Mouse (Mus musculus) heart, adult 9 months (tissue): ENCODE measurements at regions not wholly inside any gene's neighbourhood (a gene's known extent, or its start where the extent isn't known, plus 50 kb on each side); places are given as distances from the start of the nearest gene placed in this dataset.

ENCODE experiments used
- DNase-seq, 2 experiments: peaks; one replicate each; pipeline ENCODE4 v3.0.0; 2022; ENCODE audit warnings: low spot score in 2 of 2

DNA sequence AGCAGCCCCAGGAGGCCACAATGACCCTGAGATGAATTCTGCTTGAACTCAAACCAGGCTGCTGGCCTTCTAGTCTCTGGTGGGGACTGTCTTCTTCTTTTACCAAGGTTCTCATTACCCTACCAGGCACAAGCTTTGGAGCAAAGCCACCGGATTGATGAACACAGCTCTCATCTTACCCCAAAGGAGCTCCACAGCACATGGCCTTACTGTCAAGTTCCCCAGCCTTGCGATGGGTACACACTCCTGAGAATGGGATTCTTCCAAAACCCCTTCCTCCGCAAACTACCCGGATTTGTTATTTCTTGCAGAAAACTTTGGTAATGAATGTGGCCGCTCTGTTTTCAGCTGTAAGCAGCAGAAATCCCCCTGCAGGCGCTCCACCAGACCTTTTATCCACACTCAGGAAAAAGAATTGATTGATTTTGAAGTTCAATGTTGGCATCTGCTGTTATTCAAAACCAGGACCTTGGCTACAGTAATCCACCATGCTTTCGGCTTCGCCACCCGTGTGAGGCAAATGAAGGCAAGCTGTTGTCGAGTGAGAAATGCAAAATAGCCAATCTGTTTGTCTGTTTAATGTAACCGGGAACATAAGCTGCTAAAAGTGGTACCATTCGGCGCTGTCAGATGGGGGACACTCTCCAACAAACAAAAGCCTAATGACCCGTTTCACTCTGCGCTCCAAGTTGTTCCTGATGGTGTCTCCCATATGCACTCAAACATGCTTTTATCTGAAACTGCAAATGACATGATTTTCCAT lies 278.9 kb downstream of the Maf start:
- DNase-seq: no peak

DNA sequence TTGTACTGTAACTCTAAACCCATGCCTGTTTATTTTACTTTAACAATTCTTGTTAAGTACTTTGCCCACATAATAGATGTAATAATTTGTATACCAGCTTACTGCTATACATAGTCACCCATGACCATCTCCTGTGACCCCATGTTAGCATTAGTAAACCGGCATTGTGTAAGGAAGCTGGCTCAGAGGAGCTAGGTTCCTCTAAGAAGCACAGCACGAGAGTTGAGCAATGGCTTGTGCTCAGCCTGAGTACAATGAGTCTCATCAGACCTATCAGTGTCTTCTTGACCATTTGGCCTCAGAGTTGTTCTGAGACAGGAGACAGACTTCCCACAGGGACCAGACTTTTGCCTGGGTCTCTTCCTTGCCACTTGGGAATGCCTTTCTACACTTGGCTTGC lies 279.6 kb downstream of the Maf start:
- DNase-seq: no peak

DNA sequence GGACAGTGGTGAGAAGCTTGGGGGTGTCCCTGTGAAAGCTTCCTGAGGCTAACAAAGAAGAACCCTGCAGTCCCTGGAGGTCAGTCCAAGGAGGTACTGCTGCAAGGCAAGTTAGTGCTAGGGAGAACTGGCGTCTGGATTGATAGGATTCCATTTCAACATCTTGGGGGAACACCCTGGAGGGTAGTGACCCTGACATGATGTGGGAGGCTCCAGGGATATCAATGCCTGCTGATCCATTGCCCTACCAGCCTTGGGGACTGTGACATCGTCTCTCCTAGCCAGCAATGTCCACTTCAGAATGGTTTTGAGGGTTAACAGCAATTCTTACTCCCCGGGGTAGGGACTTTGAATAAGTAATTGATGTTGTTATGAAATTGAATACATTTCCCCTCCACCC lies 280.1 kb downstream of the Maf start:
- DNase-seq: no peak

DNA sequence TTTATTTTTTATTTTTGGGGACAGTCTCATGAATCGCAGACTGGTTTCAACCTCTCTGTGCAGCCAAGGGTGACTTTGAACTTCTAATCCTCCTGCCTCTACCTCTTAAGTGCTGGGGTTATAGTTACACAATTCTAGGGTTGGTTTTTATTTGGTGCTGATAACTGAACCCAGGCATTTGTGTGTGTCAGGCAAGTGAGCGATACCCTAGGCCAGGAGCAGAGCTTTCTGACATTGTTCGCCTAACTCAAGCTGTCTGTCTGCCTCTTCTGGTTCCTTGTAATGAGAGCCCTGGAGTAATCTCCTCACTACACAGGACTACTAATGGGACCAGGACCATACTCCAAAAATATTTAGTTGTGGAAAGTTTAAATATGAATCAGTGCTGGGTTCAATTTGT lies 281.1 kb downstream of the Maf start:
- no peak for DNase-seq

DNA sequence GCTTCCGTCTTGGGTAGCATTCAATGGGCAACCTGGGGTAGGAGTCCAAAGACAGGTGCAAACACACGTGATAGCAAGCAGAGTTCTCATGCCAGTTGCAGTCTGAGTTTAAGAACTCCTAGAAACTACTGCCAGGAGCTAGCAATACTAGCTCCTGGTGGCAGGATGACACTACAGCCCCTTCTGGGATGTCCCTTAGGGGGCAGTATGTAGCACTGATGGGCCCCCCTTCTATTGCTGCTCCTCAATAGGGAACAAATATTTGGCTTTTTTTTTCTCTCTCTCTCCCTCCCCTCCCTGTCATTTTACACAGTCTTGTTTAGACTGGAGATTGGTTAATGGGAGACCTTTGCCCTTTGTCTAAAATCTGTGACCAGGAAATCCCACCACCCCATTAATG lies 282.2 kb downstream of the Maf start:
- DNase-seq: no peak

DNA sequence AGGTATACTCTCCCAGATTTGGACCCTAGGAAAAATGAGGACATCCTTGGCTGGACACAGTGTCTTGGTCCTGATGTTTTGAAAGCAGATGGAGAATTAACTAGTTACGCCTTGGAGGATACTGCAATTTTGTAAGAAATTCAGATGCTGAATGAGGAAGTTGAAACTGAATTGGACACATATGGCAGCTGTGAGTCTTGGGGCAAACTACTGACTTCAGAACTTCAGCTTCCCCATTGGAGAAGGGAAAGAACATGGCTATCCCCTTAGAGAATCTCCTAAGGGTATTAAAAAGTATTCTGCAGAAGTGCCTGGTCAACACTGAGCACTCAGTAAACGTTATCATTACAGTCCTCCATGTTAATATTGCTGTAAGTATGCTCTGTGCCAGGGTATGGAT lies 283.9 kb downstream of the Maf start:
- DNase-seq: no peak

DNA sequence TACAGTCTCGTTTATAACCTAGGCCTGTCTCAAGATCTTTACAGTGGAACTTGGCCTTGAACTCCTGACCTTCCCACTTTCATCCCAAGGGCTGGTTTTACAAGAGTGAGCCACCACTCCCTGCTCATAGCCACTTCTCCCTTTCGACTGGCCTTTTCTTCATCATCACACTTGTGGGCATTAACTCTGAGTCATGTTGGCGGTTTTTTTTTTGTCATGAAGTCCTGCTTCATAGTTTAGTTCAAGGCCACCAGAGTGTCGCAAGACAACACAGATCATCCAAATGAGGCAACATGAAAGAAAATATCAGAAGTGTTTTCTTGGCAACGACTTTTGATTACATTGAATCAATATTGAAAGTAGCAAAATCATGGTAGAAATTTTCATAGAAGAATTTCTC lies 284.5 kb downstream of the Maf start:
- no peak for DNase-seq

DNA sequence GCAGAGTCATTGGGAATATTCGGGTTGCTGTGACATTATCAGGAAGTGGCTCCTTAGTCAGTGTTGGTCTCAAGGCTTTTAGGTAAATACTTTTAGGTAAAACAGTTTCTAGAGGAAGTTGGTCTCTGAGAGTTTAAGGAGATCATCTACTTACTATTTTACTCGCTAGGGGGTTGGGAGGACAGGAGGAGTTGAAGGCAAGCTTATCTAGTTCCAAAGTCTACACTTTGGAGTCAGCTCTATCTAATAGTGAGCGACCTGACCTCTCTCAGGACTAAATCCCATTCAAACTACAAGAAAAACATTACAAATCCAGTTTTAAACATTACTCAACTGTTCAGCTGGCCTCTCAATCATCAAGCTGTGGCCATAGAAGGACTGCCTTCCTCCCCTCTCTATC lies 287.1 kb downstream of the Maf start:
- no peak for DNase-seq

DNA sequence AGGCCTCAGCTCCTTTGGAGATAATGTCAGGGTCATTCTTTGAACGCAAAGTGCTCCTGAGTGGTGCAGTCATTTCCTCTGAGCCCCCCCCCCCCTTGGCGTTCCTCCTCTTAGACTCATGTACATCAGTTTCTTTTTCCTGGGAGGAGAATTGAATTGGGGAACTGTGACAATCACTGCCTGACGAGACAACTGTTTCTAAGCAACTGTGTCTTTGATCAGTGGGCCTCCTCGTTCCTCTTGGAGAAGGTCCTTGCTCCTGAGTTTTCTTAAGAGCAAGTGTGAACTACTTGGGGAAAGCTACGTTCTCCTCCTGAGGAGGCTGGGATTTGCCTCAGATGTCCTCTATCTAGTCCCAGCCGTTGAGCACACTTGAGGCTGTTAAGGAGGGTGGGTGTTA lies 287.5 kb downstream of the Maf start:
- DNase-seq: no peak

DNA sequence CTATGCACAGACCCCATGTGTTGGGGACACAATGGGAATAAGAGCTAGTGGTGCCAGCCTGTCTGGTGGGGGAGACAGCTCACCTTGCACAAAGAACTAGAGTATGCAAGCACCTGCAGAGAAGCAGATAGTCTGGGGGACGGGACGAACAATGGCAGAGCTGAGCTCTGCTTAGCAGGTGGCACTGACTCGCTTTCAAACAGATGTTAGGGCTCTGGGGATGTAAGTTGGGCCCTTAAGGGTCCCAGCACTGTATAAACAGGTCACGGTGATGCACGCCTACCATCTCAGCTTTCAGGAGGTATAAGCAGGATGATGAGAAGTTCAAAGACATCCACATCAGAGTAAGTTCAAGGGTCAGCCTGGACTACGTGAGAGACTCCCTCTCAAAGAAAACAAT lies 289.5 kb downstream of the Maf start:
- no peak for DNase-seq

DNA sequence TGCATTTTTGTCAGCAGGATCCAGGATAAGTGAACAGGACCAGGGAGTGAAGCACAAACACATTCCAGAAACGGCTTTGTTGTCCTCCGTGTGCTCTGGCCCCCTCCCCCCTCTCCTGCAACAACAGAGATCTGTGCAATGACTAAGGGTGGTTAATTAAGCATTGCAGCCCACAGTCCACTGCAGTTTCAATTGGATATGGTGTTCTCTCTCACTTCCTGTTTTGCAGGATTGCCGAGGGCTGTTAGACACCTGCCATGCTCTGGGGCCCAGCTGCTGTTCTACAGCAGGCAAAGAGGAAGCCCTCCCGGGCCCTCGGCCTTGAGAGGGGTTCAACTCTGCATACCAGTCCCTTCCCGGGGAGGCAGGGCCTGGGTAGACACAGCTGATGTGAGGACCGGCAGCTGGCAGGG lies 293.5 kb downstream of the Maf start:
- peak in 1 of 2 experiments; percentile 56 for DNase-seq

DNA sequence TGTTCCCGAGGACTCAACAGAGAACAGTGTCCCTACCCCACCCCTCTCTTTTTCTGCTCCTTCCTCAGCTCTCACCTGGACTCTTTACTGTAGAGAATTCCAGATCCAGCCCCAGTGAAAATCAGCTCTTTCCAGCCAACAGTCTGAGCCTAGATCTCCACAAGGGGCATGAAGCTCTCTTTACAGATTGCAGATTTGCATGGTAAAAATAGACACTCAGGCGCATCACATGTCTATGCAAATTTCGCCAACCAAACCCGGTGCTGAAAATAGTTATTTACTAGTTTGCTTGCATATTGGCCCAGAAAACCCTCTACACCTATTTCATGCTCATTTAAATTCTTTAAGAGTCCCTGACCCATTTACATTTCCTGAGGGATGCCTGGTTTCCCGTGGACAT lies 295.8 kb downstream of the Maf start:
- no peak for DNase-seq

DNA sequence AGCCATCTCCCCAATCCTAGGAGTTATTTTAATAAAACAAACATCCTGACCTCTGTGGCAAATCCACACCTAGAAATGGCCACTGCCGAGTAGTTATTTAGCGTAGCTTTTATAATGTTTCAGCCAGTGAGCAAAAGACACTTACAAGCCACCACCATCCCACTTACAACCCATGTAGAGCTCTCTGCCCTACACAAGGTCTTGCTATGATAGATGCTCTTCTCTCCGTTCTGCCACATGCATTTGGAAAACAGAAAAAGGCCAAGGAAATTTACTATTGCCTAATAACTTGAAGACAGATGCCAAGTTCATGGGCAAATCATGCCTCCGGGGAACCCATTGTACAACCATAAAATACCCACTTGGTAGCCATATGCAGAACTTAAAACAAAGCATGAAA lies 296.5 kb downstream of the Maf start:
- no peak for DNase-seq

DNA sequence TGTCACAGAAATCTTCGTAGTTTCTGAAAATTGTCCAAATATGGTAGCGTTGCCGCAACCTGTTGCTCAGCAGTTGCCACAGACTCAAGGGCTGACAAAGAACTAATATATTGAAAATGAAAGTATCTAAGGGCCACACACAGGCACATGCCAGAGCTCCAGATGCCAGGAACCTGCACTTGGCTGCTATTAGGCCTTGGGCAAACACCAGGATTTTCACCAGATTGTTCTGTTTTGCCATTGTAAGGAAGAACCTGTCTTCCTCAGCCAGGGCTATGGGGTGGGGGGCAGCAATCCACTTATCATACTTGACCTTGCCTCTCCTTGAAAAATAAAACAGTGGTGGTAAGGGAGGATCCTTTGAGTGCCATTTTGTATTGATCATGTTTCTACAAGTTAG lies 297.4 kb downstream of the Maf start:
- DNase-seq: no peak

DNA sequence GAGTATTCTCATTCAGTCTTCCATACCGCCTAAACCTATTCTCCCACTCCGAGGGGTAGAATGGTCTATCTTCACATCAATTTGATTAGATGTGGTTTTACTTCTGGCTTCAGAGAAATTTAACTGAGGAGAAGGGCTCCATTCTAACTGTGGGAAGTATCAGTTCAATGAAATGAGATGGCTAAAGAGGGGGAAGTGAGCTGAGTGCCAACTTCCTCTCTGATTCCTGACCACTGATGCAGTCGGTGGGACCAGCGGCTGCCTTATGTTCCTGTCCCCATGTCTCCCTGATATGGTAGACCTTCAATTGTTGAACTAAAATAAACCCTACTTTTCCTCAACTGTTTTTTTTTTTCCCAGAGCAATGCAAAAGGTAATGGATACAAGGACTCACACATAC lies 300.1 kb downstream of the Maf start:
- no peak for DNase-seq

DNA sequence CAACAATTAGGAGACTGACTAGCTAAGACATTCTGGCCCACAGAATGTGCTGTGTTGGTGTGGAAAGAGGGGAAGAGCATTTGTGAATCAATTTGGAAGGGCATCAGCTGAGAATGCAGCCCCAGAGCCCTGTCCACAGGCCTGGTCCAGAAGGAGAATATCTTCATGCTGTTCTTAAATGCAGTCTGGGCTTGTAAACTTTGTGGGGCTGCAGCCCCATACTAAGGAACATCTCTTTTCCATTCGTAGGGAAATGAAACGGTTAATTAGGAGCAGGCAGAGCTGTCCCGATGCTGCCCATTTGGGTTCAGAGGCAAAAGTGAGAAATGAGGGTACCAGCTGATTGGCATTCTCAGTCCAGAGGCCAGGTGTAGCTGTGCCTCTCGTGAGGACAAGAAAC lies 304.0 kb downstream of the Maf start:
- no peak for DNase-seq

DNA sequence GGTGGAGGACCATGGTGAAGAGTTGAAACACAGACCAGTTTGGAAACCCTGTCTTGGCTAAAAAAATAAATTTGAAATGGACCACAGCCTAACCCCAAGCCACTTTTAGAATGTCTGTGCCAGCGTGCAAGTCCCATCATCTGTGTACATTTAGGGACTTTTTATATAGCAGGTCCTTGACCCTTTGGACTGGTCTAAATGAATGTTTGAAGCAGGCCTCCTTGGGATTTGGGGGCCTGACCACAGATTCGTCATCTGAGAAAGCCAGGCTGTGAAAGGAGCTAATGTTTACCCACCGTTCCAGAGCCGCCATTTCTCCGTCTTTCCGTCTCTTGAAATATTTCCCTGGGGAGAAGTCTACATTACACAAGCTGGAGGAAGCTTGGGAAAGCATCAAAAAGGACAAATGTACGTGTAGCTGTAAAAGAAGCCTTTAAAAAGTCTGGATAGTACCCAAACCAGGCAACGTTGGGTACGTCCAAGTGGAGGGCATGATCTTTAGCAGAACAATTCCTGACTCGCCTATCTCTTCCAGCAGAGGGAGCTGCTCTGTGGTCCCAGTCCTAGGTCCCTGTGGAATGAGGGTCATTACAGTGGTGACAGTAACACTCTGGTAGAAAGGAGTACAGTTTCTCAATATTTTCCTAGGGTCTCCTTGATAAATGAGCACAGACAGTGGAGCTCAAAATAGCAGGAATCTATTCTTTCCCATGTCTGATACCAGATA lies 305.0 kb downstream of the Maf start:
- peak in 1 of 2 experiments; percentile 8 for DNase-seq
